Mouse (Mus musculus) gastrocnemius, postnatal 25 days (tissue): ENCODE data around the gene Ifi202b. TPM values are rescaled to one million over a fixed set of nuclear protein-coding genes. Genes with fewer than 3 reads are reported as not detected.
"Not testable (repeated sequence)": the region's sequence is repeated elsewhere in the genome, so short reads cannot be mapped to it uniquely, and the experiment has no call there.

Experiments used
- DNase-seq: peaks from one replicate; pipeline ENCODE4 v3.0.0; 2022
- long read RNA-seq, 2 experiments: library from polyadenylated mRNA; stranded (forward); transcript quantifications; one replicate each; pipeline ENCODE4 v2.0.0; 2021
- total RNA-seq, 2 experiments: library from RNA; stranded (reverse); gene quantifications; 1 replicate in 1 of 2; 2 replicates in 1 of 2; pipeline ENCODE4 v1.2.3; 2021

The Ifi202b gene
- total RNA-seq: not detected
- long read RNA-seq, experiment 1: 0 reads
- long read RNA-seq, experiment 2: 0 reads

- DNase-seq: not testable (repeated sequence)
Measured at GRCm38 (mm10) chr1:173982694-173983305, at the start of gene Ifi202b. TSS of gene Ifi202b (minus strand) at chr1:173982744.

DNA sequence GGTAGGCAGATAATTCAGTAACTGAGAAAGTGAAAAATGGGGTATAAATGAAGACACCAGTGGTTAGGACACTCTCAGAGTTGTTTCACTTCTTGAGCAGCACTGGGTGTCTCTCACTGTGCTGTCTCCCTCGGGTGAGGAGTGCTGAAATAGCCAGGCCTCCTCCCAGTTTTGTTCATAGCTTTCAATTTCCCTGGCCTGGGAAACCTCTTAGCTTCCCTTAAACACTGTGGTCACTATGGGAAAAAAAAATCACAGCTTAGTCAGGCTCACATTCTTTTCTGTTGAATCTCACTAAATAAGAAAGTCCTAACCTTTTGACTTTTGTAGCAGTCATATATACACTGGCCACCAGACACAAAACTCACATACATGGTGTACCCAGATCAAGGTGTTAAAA lies 49.2 kb upstream of the Ifi202b start, which contains the start of gene Ifi205:
Gene Ifi205 (minus strand): TSS at position 113 of the 400 bp plus-strand sequence.
- peak; percentile 35 for DNase-seq

DNA sequence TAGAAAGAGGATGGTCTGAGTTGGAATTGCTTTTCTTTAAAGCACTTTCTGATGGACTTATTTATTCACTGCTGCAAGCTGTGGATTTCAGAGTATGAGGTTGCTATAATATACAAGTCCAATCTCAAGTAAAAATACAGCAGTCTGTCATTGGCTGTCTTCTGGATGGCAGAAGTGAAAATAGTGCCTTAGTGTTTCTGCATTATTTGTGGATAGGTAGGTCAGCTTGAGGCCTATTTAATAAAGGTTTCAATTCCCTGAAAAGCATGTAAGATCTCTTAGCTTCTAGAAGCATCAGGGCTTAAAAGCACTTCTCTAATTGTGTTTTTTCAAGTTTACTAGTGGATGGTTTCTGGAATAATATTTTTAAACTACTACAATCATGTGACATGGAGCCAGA lies 24.5 kb upstream of the Ifi202b start:
- not testable (repeated sequence) for DNase-seq

DNA sequence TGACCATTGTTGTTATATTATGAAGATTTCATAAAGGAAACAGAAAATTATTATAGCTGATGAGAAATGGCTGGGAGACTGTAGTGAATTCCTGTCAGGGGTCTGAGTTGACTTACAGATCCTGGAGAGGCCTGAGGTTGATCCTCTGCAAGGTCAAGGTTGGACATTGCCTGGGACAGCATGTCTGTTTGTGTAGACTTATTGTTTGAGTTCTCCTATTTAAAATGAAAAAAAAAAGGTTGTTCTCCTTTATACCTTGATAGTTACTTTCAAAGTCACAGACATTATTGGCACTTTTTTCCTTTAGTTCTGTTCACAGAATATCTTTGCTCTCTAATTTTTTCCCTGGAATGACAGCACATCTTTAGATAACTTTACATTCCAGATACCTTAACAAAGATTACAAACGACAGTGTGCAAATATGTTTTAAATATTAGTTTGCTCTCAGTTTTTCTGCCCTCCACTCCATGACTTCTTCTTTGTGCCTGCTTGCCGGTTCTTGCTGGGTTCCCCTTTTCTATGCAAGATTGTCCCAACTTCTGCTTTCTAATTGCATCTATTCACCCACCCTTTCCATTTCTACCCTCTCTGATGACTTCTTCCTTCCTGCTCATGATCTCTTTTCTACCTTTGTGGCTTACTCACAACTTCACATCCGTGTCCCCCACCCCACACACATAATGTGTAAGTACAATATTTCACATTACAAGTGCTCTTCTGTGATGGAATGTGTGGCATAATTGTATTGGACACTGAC lies 22.0 kb upstream of the Ifi202b start:
- DNase-seq: not testable (repeated sequence)

- DNase-seq: no peak
Measured at GRCm38 (mm10) chr1:173995003-173995402, 12.5 kb upstream of the Ifi202b start.

GRCm38 (mm10) chr1:173981038-173981437 lies 1.5 kb downstream of the Ifi202b start:
- DNase-seq: not testable (repeated sequence)

GRCm38 (mm10) chr1:173977622-173978021 lies 4.9 kb downstream of the Ifi202b start:
- DNase-seq: no peak

GRCm38 (mm10) chr1:173973111-173973510 lies 9.4 kb downstream of the Ifi202b start:
- no peak for DNase-seq

- DNase-seq: not testable (repeated sequence)
Measured at GRCm38 (mm10) chr1:173961491-173961890, 21.1 kb downstream of the Ifi202b start.

GRCm38 (mm10) chr1:173959998-173960397 lies 22.5 kb downstream of the Ifi202b start:
- DNase-seq: not testable (repeated sequence)

DNA sequence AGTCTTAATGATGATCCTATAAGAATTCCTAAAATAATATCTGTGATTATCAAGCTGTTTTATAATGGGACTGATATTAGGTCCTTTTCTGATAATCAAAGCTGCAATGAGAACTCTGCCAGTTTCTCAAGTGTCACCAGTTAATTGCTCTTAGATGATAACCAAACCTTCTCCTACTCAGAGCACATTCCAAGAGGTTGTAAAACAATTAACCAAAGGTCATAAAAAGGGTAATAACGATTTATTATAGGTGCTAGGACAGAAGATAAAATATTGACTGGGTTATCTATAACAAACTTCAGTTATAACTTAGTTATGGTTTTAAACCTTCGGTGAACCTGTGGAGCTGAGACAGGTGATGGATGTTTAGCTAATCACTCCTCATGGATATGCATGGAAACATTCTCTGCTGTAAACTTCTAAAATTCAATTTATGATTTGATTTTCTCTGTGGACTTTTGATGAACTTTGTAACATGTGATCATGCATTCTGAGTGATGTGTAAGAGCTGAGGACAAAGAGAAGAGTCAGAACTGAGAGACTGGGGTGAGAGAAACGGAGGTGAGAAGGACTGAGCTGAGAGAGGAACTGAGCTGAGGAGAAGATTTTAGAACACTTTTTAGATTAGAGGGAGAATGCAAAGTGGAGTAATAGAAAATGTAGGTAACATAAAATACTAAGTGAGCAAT lies 26.6 kb downstream of the Ifi202b start:
- not testable (repeated sequence) for DNase-seq

DNA sequence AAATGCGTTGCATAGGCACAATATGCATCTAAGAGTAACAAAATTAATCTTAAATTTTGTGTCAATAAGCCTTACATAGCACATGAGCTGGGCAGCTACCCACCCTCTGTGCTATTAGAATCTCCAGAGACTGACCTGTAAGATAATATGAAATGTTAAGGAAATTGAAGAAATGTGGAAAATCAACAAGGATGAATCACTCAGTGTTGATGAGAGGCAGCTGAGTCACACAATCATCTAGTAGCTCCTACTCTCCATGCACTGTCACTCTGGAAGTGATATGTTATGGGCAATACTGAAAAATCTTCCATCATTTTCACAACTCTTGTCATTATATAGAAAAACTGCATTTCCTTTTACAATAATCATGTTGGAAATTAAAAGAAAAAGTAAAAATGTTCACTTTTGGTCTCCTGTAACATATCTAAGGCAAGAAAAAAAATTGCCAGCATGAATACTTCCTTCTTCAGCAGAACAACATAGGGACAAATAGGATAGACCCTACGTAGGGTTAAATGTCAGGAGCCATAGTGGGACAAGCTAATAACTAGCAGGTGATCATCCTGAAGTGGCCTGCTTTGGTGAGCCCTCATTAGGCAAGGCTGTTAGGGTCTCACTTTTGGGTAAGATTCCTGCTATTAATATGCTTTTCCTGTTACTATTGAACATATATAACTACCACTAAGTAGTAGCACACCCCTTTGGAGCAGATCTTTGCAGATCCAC lies 27.3 kb downstream of the Ifi202b start:
- no peak for DNase-seq

GRCm38 (mm10) chr1:173953563-173953962 lies 29.0 kb downstream of the Ifi202b start:
- no peak for DNase-seq

DNA sequence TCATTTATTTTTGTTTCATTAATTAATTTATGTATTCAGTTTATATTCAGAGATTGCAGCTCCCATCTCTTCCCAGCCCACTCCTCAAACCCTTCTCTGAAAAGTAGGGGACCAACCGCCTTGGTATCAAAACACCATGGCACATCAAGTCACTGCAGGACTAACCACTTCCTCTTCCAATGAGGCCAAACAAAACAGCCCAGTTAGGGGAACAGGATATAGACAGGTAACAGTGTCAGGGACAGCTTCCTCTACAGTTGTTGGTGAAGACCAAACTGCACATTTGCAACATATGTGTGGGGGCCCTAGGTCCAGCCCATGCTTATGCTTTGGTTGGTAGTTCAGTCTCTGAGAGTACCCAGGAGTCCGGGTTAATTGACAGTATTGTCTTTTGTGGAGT lies 33.5 kb downstream of the Ifi202b start:
- DNase-seq: not testable (repeated sequence)

- not testable (repeated sequence) for DNase-seq
Measured at GRCm38 (mm10) chr1:173942780-173943066, 39.8 kb downstream of the Ifi202b start.

DNA sequence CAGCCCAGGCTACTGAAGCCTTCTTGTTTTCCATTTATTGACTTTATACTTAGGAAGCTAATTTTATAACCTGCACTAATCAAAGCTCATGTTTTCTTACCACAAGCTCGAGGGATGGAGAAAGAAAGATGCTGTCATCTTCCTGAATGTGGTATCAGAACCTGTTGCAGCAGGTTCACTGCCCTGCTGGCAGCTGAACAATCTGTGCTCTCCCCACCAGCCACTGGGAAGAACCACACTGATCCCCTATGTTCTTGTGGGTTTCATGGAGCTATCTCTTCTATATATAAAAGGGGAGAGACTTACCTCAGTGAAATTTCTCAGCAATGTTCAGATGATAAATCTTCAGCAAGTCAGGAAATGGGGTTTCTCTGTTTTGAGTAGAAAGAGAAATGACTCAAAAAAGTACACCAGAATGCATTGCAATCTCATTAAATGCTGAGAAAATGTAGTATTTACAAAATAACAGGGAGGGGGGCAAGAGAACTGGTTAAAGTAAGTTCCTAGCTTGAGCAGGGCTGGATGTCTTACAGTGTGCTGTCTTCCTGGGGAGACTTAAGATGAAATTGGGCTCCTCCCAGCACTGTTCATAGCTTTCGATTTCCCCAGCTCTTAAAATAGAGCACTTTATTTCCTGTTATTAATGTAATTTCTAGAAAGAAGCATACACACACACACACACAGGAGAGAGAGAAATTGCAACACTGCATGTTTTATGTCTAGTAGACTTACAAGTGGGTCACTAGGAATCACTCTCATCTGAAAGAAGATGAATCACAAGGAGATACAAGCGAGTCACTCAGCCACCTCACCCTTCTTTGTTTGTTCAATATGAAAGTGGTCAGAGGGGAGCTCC lies 40.4 kb downstream of the Ifi202b start, which contains the start of the genes Mndal and Ifi203:
Gene Mndal (minus strand): TSS at position 568 of the 856 bp plus-strand sequence.
Gene Ifi203 (minus strand): TSS at position 749 of the 856 bp plus-strand sequence.
- DNase-seq: not testable (repeated sequence)

DNA sequence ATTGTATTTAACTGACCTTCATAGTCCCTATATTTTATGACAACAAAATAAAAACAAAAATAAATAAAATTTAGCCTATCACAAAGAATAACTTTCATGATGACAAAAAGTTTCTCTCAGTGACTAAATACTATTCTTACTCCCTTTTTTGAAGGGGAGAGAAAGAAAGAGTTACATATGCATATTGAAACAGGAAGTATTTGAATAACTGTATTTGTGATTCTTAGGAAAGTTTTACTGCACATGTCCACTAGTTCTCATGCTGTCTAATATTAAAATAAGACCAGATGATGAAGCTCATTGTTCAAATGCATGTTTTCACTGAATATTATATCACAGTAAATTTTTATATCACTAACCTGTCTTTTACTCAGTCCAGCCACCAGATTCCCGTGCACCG lies 41.0 kb downstream of the Ifi202b start:
- not testable (repeated sequence) for DNase-seq

DNA sequence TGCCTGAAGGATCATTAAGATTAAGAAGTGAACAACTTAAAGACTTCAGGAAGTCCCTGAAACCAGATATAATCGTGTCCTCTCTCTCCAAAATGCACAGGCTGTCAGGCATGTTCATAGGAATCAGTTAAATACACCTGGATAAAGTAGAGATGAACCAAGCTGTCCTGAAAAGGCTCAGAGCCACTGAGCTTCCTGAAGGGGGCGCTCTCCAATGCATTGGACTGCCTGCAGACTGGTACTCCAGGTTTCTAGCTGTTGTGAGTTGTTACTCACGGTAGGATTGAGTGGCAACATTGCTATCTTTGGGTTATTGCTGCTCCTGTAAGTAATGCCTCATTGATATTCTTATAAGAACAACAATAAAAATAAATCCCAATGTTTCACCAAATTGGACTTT lies 63.3 kb downstream of the Ifi202b start:
- not testable (repeated sequence) for DNase-seq

DNA sequence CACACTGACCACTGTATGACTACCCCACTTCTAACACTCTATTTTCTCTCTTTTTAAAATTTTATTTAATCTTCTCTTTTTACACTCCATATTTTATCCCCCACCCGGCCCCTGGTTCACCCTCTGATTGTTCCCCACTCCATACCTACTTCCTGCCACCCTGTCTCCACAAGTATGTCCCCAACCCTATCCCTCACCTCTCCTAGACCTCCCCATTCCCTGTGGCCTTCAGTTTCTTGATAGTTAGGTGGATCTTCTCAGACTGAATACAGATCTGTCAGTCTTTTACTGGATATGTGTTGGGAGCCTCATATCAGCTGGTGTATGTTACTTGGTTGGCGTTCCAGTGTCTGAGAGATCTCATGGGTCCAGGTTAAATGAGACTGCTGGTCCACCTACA lies 68.0 kb downstream of the Ifi202b start:
- DNase-seq: no peak

GRCm38 (mm10) chr1:173913256-173913791 lies 69.2 kb downstream of the Ifi202b start:
- DNase-seq: not testable (repeated sequence)
